Mouse (Mus musculus): ENCODE data around the gene Ube3c.
"Not testable (repeated sequence)": the region's sequence is repeated elsewhere in the genome, so short reads cannot be mapped to it uniquely, and the experiment has no call there.

The Ube3c gene

DNA sequence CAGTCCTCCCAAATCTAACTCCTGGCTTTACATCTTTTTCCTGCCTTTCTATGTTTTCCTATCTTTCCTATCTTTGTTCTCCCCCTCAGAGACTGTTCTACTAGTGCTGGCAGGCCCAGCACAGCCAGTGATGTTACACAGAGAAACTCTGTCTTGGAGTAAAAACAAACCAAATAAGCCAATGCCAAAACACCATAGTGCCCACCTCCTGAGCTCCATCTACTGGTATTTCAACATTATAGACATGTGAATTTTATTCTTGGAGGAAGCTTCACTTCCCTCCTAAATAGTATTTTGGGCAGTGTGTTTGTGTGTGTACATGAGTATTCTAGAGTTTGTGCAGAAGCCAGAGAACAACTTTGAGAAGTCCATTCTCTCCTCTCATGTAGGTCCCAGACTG is 67.8 kb downstream of the Ube3c start:
- Histone ChIP-seq H3K27me3 (ENCODE audit: control insufficient read depth, insufficient read depth, low read length, poor library complexity, severe bottlenecking) (no peaks in the 10 kb centered on the region), H3K36me3 (ENCODE audit: control insufficient read depth, insufficient read depth, low read length, poor library complexity, severe bottlenecking) (peaks cover 5% of the 10 kb centered on the region; the same call in 1 of the 2 replicates)
- DNase-seq (ENCODE audit: low read depth, low spot score) = no peak

DNA sequence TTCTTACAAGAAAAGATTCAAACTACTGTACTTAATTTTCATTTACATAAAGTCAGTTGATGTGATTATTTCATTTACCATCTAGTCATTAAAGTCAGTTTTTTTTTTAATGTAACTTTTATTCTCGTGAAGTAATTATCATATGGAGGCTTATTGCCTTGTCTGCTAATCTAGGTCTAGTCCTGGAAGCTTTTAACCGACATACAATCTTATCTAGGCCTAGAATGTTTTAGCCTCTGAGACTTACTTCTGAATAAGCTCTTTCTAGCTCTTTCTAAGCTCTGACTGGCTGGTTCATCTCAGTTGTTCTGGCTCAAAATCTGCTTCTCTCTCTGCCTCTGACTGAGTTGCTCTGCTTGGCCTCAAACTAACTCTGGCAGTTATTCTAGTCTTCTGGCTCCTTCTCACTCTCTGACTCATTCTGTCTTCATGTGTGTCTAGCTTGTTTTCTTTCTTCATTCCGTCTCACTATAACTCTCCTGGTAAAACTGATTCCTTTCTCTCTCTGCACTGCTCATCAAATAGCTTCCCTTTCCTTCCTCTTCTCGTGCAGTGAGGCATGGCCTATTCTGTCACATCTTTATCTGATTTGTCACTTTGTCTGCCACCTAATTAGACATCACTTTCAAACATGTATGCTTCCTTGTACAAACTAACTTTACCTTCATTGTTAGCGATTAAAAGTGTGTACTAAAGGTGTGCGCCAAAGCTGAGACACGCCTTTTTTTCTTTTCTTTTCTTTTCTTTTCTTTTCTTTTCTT is 72.3 kb downstream of the Ube3c start:
- Histone ChIP-seq H3K36me3 (ENCODE audit: control insufficient read depth, insufficient read depth, low read length, poor library complexity, severe bottlenecking) (peaks cover 8% of the 10 kb centered on the region; the same call in 1 of the 2 replicates), H3K27me3 (ENCODE audit: control insufficient read depth, insufficient read depth, low read length, poor library complexity, severe bottlenecking) (no peaks in the 10 kb centered on the region)
- no peak for DNase-seq (ENCODE audit: low read depth, low spot score)

DNA sequence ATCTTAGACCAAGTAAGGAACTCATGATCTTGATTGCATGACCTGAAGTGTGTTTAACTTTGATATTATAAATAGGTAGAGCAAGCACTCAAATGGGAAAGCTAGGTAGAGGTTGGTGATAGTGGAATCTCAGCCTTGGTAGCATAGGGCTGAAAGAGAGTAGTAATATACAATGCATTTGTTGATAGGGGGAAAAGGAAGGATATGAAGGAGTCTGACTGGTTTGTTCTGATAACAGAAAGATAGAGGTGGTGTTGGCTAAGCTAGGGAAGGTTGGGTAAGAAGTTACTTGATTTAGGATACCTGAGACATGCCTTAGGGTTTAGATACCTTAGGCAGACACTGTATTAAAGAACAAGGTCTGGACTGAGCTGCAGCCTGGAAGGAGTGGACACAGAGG is 82.7 kb downstream of the Ube3c start:
- no peak for DNase-seq (ENCODE audit: low read depth, low spot score)
- Histone ChIP-seq H3K27me3 (ENCODE audit: control insufficient read depth, insufficient read depth, low read length, poor library complexity, severe bottlenecking) (no peaks in the 10 kb centered on the region), H3K36me3 (ENCODE audit: control insufficient read depth, insufficient read depth, low read length, poor library complexity, severe bottlenecking) (peaks cover 5% of the 10 kb centered on the region; the same call in 1 of the 2 replicates)

DNA sequence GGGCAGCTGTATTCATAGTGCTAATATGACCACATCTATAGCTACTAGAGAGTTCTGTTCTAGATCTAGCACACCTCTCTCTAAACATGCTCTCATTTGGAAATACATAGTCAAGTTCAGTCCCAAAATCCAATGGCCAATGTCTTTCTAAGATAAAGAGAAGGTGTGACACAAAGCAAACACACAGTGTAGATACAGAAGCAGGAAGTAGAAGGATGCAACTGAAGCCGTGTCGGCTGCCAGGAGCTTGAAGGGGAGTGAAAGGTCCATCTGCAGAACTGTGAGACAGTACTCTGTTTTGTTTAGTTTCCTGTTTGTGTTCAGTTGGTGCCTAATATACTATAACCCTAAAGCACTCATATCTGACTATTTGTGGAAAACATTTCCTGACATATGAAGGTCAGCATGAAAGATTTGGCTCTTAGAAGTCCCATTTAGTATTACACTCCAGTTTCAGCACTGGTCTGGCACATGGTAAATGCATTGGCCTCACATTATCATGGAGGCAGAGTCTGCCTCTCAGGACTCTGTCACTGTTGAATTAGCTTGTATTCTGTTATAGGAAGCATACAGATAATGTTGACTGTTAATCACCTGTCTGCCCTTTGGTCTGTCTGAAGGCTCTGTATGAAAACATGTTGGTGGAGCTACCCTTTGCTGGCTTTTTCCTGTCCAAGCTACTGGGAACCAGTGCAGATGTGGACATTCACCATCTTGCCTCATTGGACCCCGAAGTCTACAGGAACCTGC is 88.7 kb downstream of the Ube3c start:
- no peaks in the 10 kb centered on the region for H3K27me3 ChIP-seq (ENCODE audit: control insufficient read depth, insufficient read depth, low read length, poor library complexity, severe bottlenecking)
- DNase-seq (ENCODE audit: low read depth, low spot score) = no peak
- peaks cover under 1% of the 10 kb centered on the region for H3K36me3 ChIP-seq (ENCODE audit: control insufficient read depth, insufficient read depth, low read length, poor library complexity, severe bottlenecking)

DNA sequence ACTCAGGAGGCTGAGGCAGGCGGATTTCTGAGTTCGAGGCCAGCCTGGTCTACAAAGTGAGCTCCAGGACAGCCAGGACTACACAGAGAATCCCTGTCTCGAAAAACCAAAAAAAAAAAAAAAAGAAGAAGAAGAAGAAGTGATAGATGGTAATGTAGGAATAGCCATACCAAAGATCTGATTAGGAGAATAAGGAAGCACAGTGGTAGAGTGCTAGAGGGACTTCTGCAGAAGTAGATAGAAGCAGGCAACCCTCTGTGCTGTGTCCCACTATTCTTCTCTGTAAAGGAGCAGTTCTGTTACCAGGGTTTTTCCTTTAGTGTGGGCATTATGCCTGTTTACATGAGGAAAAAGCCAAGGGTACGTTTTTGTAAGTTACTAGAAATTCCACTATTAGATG is 92.2 kb downstream of the Ube3c start:
- not testable (repeated sequence) for H3K36me3 ChIP-seq (ENCODE audit: control insufficient read depth, insufficient read depth, low read length, poor library complexity, severe bottlenecking); DNase-seq (ENCODE audit: low read depth, low spot score); H3K27me3 ChIP-seq (ENCODE audit: control insufficient read depth, insufficient read depth, low read length, poor library complexity, severe bottlenecking)

- DNase-seq (ENCODE audit: low read depth, low spot score) = no peak
- Histone ChIP-seq H3K36me3 (ENCODE audit: control insufficient read depth, insufficient read depth, low read length, poor library complexity, severe bottlenecking) (peaks cover 6% of the 10 kb centered on the region), H3K27me3 (ENCODE audit: control insufficient read depth, insufficient read depth, low read length, poor library complexity, severe bottlenecking) (no peaks in the 10 kb centered on the region)
Measured at GRCm38 (mm10) chr5:29665391-29665790, 96.3 kb downstream of the Ube3c start.

GRCm38 (mm10) chr5:29672551-29672950 is 103.5 kb downstream of the Ube3c start:
- DNase-seq (ENCODE audit: low read depth, low spot score) = no peak

GRCm38 (mm10) chr5:29674305-29674704 is 105.3 kb downstream of the Ube3c start:
- H3K27me3 ChIP-seq (ENCODE audit: control insufficient read depth, insufficient read depth, low read length, poor library complexity, severe bottlenecking) = no peaks in the 10 kb centered on the region
- no peak for DNase-seq (ENCODE audit: low read depth, low spot score)
- H3K36me3 ChIP-seq (ENCODE audit: control insufficient read depth, insufficient read depth, low read length, poor library complexity, severe bottlenecking) = peaks cover 12% of the 10 kb centered on the region

More at GRCm38 (mm10) chr5:29672551-29672950, 103.5 kb downstream of the Ube3c start:
- peaks cover 12% of the 10 kb centered on the region for H3K36me3 ChIP-seq (ENCODE audit: control insufficient read depth, insufficient read depth, low read length, poor library complexity, severe bottlenecking)
- no peaks in the 10 kb centered on the region for H3K27me3 ChIP-seq (ENCODE audit: control insufficient read depth, insufficient read depth, low read length, poor library complexity, severe bottlenecking)

DNA sequence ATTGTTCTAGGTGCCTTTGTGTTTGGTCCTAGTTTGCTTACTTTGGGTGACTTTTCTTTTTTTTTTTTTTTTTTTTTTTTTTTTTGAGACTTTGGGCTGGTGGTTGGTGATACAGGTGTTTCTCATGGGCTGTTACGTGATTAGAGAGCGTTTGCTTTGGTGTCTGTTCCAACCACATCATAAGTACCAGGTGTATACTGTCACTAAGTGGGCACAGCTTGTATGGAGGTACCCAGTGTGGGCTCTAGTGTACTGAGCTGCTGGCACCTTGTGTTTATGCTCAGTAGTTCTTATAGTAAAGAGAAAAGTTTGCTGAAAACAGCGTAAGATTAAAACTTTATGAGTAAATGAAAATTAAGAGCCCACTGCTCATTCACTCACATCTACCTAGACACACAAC is 107.4 kb downstream of the Ube3c start:
- DNase-seq (ENCODE audit: low read depth, low spot score) = no peak
- Histone ChIP-seq H3K36me3 (ENCODE audit: control insufficient read depth, insufficient read depth, low read length, poor library complexity, severe bottlenecking) (peaks cover 9% of the 10 kb centered on the region), H3K27me3 (ENCODE audit: control insufficient read depth, insufficient read depth, low read length, poor library complexity, severe bottlenecking) (no peaks in the 10 kb centered on the region)

- Histone ChIP-seq H3K27me3 (ENCODE audit: control insufficient read depth, insufficient read depth, low read length, poor library complexity, severe bottlenecking) (no peaks in the 10 kb centered on the region), H3K36me3 (ENCODE audit: control insufficient read depth, insufficient read depth, low read length, poor library complexity, severe bottlenecking) (no peaks in the 10 kb centered on the region)
- no peak for DNase-seq (ENCODE audit: low read depth, low spot score)
Measured at GRCm38 (mm10) chr5:29685085-29685484, 116.0 kb downstream of the Ube3c start.

DNA sequence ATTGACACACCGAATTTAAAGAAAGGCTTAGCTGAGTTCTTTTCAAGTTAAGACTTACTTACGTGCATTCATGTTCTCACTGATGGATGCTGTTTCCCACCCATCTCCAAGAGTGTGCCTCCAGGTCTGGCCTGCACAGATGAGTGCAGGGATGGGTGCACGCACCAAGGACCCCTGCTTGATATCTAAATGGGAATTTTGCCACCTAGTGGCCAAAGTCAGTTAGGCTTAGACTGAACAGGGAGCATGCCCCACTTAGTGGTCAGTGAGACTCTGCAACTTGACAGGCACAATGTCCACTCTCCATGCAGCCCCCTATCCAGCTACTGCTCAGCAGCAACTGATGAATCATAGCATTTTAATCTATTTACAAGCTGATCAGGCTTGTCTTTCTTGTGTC is 118.6 kb downstream of the Ube3c start:
- peak; percentile 49 for DNase-seq (ENCODE audit: low read depth, low spot score)
- Histone ChIP-seq H3K36me3 (ENCODE audit: control insufficient read depth, insufficient read depth, low read length, poor library complexity, severe bottlenecking) (no peaks in the 10 kb centered on the region), H3K27me3 (ENCODE audit: control insufficient read depth, insufficient read depth, low read length, poor library complexity, severe bottlenecking) (no peaks in the 10 kb centered on the region)

DNA sequence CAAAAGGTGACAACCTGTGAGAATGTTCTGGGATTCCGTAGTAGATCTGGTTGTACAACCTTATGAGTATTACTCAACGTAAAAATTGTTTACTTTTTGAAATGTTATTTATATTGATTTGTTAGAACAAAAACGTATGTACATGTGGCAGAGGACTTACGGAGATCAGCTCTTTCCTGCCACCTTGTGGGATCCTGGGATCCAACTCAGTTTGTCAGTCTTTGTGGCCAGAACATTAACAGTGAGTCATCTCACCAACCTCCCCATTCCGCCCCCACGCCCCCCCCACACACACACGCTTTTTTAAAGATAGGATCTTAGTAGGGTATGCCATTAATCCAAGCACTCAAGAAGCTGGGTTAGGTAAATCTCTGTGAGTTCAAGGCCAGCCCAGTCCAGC is 119.3 kb downstream of the Ube3c start:
- Histone ChIP-seq H3K27me3 (ENCODE audit: control insufficient read depth, insufficient read depth, low read length, poor library complexity, severe bottlenecking) (no peaks in the 10 kb centered on the region), H3K36me3 (ENCODE audit: control insufficient read depth, insufficient read depth, low read length, poor library complexity, severe bottlenecking) (no peaks in the 10 kb centered on the region)
- no peak for DNase-seq (ENCODE audit: low read depth, low spot score)

DNA sequence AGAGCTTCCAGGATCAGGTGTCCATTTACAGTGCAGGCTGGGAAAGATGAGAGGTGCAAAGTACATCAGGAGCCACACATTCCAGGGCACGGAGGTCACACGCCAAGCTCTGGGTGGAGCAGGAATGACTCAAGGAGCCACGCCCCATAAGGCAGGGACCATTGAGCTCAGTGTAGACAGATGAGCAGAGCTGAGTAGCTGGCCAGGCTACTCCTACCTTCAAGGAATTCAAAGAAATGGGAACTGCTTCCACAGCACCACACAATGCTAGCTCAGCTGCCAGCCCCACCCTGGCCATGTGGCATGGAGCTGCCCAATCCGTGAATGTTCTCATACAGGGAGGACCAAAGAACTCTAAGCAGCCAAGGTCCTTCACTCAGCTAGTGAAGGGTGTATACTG is 129.5 kb downstream of the Ube3c start:
- no peak for DNase-seq (ENCODE audit: low read depth, low spot score)
- Histone ChIP-seq H3K27me3 (ENCODE audit: control insufficient read depth, insufficient read depth, low read length, poor library complexity, severe bottlenecking) (no peaks in the 10 kb centered on the region), H3K36me3 (ENCODE audit: control insufficient read depth, insufficient read depth, low read length, poor library complexity, severe bottlenecking) (no peaks in the 10 kb centered on the region)

GRCm38 (mm10) chr5:29699520-29700202 is 130.6 kb downstream of the Ube3c start:
- Histone ChIP-seq H3K27me3 (ENCODE audit: control insufficient read depth, insufficient read depth, low read length, poor library complexity, severe bottlenecking) (no peaks in the 10 kb centered on the region), H3K36me3 (ENCODE audit: control insufficient read depth, insufficient read depth, low read length, poor library complexity, severe bottlenecking) (no peaks in the 10 kb centered on the region)
- no peak for DNase-seq (ENCODE audit: low read depth, low spot score)

DNA sequence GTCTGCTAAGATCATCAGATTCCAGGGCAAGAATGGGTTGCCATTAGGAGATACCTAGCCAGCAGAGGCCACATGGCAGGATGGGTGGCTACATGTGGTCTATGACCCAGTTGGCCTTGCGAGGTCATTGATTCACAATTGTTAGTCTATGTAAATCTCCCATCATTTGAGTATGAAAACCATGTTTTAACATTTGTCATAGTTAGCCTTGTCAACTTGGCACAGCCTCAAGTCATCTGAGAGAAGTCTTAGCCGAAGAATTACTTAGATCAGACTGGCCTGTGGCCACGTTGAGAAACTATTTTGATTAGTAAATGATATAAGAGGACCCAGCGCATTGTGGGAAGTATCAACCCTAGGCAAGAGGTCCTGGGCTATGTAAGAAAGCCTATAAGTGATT is 138.2 kb downstream of the Ube3c start:
- no peak for DNase-seq (ENCODE audit: low read depth, low spot score)
- no peaks in the 10 kb centered on the region for H3K27me3 ChIP-seq (ENCODE audit: control insufficient read depth, insufficient read depth, low read length, poor library complexity, severe bottlenecking)
- H3K36me3 ChIP-seq (ENCODE audit: control insufficient read depth, insufficient read depth, low read length, poor library complexity, severe bottlenecking) = no peaks in the 10 kb centered on the region
